Mouse (Mus musculus) erythroblast, embryonic 14.5 days (primary cell): Measurements from ENCODE around the gene Eif2d.

ENCODE experiments used
- GATA1 ChIP-seq: IDR thresholded peaks from 2 replicates; pipeline ENCODE4 v1.6.1; 2012; ENCODE audit warnings: low read length, inconsistent platforms, mixed read lengths
- TAL1 ChIP-seq: IDR thresholded peaks from 3 replicates; pipeline ENCODE4 v1.6.1; 2012; ENCODE audit warnings: low read length, inconsistent platforms, mixed read lengths

GRCm38 (mm10) chr1:131164427-131164826, 11.4 kb downstream of the Eif2d start:
- TF ChIP-seq GATA1 (no peak), TAL1 (no peak)
